8 mouse cellular contexts compared by ENCODE assay signal in genomic region chr2:122628976-122629375, GRCm38 (mm10). TPM values are rescaled to one million over a fixed set of nuclear protein-coding genes. Genes with fewer than 3 reads are reported as not detected.
DNase-seq lines count a peak whose midpoint lies in the region; ATAC-seq and TF ChIP-seq lines count a peak whose summit lies in the region.

No protein-coding gene starts in this region.

- peak; percentile 76 for TF ChIP-seq CTCF in bone marrow, adult 2 months (IDR thresholded peaks at IDR 0.05; ENCODE audit: control insufficient read depth, insufficient read depth, low read length)

- no peak overlapping the region for H3K9ac ChIP-seq in heart, embryonic 12.5 days

- H3K36me3 ChIP-seq in heart, embryonic 12.5 days = peaks cover 15% of the 10 kb centered on the region

- no peak overlapping the region for H3K4me3 ChIP-seq in heart, embryonic 12.5 days
- no peak overlapping the region for H3K4me3 ChIP-seq in bone marrow, adult 2 months (replicated peaks; ENCODE audit: control insufficient read depth, low read depth, low read length)

- intact Hi-C loops in heart, postnatal 10 days (cut with DNase I) = loop anchor here (1.0 to 10.0 kb wide), 5 partner anchors 60 to 434 kb away; no protein-coding TSS in a partner anchor

- ATAC-seq in heart, embryonic 12.5 days (ENCODE audit: insufficient number of reproducible peaks, low FRiP score) = no peak
- peak; percentile 69 for ATAC-seq in megakaryocyte, adult 5-6 weeks (ENCODE audit: poor library complexity, severe bottlenecking)

- no peak for TF ChIP-seq POLR2A in bone marrow, adult 2 months (IDR thresholded peaks at IDR 0.05; ENCODE audit: borderline replicate concordance, control insufficient read depth, low read depth, low read length)

- no peaks in the 10 kb centered on the region for H3K9me3 ChIP-seq in heart, embryonic 12.5 days (replicated peaks)

- no peaks in the 10 kb centered on the region; the same call in 1 of the 2 replicates for H3K4me1 ChIP-seq in heart, embryonic 12.5 days (replicated peaks)
- H3K4me1 ChIP-seq in bone marrow, adult 2 months (ENCODE audit: control insufficient read depth, insufficient read depth, low read length) = no peaks in the 10 kb centered on the region

- no peak overlapping the region for H3K27ac ChIP-seq in heart, embryonic 12.5 days (ENCODE audit: poor library complexity, severe bottlenecking)
- H3K27ac ChIP-seq in bone marrow, adult 2 months (ENCODE audit: control insufficient read depth, insufficient read depth, low read depth, low read length, poor library complexity) = no peak overlapping the region

- no peak overlapping the region for H3K4me2 ChIP-seq in heart, embryonic 12.5 days

- peak; percentile 96 for DNase-seq in heart, adult 11 months
- peak; percentile 21 for DNase-seq in fat pad, adult 2 months (ENCODE audit: extremely low read depth, low read depth, low spot score)
- DNase-seq in heart, postnatal 10 days = peak; percentile 89 to 93
- peak; percentile 77 to 93 for DNase-seq in layer of hippocampus, postnatal 14 days (ENCODE audit: low spot score in 2 of 2)
- peak; percentile 68 for DNase-seq in right cerebral cortex, postnatal 4 days

- 0 out of 2 replicates have a peak, but pooled peaks cover 3% of the 10 kb centered on the region for H3K27me3 ChIP-seq in heart, embryonic 12.5 days (replicated peaks)

- 3% methylated on average over 7 of the region's 7 CpGs for WGBS in heart, embryonic 12.5 days
- WGBS in bone marrow, adult 2 months = 1% methylated on average over 7 of the region's 7 CpGs

RNA-seq across cellular contexts. Expression of gene AA467197, which starts 7.8 kb away (rescaled TPM):
- polyA plus RNA-seq in heart, embryonic 12.5 days (2016; fragmentation: Nextera tagmentation; extraction: Ambion mirVana) = not detected in 2 replicates
- polyA plus RNA-seq in bone marrow, adult 2 months (2011; ENCODE audit: insufficient read depth, insufficient read length, low replicate concordance, missing spikeins) = 8.0 and 31.5 TPM in 2 replicates
- under 1 TPM in 1 of 2 experiments, not detected in 1; 0.45 TPM for total RNA-seq in heart, postnatal 10 days (2021)
- not detected for total RNA-seq in layer of hippocampus, postnatal 14 days (2021)
- total RNA-seq in megakaryocyte, adult 5-6 weeks (2015) = 50.1 and 66.9 TPM in 2 replicates
- total RNA-seq in megakaryocyte, adult 5-6 weeks (2017) = 103 and 129 TPM in 2 replicates

RNA-seq across cellular contexts. Expression of gene Gatm, which starts 17.9 kb away (rescaled TPM):
- 29.9 and 34.8 TPM in 2 replicates for polyA plus RNA-seq in heart, embryonic 12.5 days (2016; fragmentation: Nextera tagmentation; extraction: Ambion mirVana)
- polyA plus RNA-seq in bone marrow, adult 2 months (2011; ENCODE audit: insufficient read depth, insufficient read length, low replicate concordance, missing spikeins) = 16.6 and 19.8 TPM in 2 replicates
- total RNA-seq in heart, postnatal 10 days (2021) = 1 to 10 TPM; 7.5 to 8.2 TPM
- total RNA-seq in layer of hippocampus, postnatal 14 days (2021) = 10 to 100 TPM; 60.3 to 64.8 TPM
- 19.8 and 29.9 TPM in 2 replicates for total RNA-seq in megakaryocyte, adult 5-6 weeks (2015)
- total RNA-seq in megakaryocyte, adult 5-6 weeks (2017) = 13.7 and 20.8 TPM in 2 replicates

Comparison
In these comparisons a context has a peak if more than half of its experiments do, and no peak if none do; other contexts are left out.
1. DNase-seq: peak in every context shown above with its lines; median percentile 96 in heart, adult 11 months; 91 in heart, postnatal 10 days; 85 in layer of hippocampus, postnatal 14 days; 68 in right cerebral cortex, postnatal 4 days; 21 in fat pad, adult 2 months.
2. RNA of gene AA467197, which starts 7.8 kb away (total RNA-seq): 50.1 to 129 TPM in megakaryocyte, adult 5-6 weeks; not detected in layer of hippocampus, postnatal 14 days and 0.45 TPM in heart, postnatal 10 days; every median in the first group is over 10 times any median in the second.